Mouse (Mus musculus) CD4-positive helper T cell, adult 2 months (primary cell): ENCODE data around the gene Htatip2.

Experiments used
- DNase-seq: peaks from one replicate; pipeline ENCODE4 v3.0.0-alpha.2; 2012; ENCODE audit warnings: low read depth, missing footprints, low spot score

The Htatip2 gene

DNA sequence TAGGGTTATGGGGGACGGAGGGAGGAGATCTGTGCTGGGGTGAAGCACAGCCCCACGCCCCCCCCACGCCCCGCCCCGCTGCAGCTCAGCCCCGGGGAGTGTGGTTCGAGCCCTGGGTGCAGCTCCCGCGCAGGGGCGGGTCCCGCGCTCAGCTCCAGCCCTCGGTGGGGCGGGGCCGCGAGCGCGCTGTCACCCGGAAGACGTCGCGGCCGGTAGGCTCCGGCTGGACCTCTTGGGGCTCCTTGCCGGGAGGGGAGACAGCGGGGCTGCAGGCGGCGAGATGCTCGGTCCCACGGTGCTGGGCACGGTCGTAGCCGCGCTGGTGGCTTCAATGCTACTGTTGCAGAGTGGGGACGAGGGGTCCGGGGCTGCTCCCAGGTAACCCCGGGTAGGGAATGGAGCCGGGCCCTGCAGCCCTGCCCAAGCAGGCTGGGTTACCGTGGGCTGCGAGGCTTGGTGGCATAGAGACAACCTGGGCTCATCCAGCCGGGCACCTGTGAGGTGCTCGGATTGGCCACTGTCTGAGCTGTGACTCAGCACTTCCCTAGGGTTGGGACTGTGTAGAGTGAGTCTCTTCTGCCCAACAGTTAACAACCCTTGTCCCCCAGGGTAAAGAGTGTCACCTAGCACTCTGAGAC lies at the start of gene Htatip2:
Gene Htatip2 (plus strand): TSS at position 182 of the 638 bp plus-strand sequence.
- DNase-seq = peak; percentile 82

GRCm38 (mm10) chr7:49709381-49710021 lies 49.4 kb upstream of the Htatip2 start:
- DNase-seq = no peak

- DNase-seq = no peak
These were observed 40.8 kb upstream of the Htatip2 start for GRCm38 (mm10) chr7:49717942-49718733.

DNA sequence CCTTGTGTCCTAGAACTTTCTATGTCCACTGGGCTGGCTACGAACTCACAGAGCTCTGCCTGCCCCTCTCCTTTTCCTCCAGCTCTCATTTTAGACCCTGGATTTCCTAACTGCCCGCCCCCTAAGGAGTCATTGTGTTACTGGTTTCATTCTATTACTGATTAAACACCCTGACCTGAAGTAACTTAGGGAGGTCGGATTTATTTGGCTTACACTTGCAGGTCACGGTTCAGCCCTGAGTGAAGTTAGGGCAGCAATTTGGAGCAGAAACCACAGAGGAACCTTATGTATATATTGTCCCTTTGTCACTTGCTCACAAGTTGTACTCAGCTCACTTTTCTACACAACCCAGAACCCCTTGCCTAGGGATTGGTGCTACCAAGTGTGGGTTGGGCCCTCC lies 24.6 kb upstream of the Htatip2 start:
- DNase-seq = no peak

GRCm38 (mm10) chr7:49739448-49739847 lies 19.5 kb upstream of the Htatip2 start:
- no peak for DNase-seq

DNA sequence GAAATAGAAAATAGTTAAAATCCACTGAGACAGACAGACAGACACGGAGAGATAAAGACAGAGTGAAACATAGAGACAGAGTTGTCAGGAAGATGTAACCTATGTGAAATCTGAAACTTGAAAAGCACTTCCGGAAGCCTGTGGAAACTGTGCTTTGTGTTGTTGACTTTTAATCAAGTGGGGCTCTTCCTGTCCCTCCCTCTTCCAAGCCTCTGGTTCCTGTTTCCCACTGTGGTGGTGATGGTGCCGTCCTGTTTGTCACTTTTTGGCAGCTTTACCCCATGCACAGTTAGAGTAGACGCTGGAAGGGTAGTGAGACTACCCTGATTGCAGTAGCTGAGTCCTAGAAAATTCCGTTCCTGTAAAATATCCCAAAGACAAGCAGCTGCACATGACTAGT lies 17.4 kb upstream of the Htatip2 start:
- peak; percentile 66 for DNase-seq

DNA sequence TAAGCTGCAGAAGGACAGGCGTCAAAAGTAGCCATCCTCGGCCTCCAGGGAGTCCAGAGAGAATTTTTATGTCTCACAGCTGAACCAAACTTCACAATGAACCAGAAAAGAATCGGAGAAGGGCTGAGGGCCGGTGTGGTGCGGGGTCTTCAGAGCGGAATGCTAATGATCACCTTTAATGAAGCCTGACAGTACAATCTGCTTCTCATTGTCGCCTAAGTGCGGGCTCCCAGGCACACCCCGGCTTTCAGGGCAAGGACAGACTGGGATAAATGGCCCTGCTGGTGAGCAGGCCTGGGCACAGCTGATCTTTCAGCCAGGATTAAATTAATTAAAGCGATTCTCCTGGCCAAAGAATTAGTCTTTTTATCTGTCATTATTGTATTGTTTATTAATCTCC lies 17.0 kb upstream of the Htatip2 start:
- no peak for DNase-seq

- DNase-seq = peak; percentile 47
These were observed 7.8 kb upstream of the Htatip2 start for GRCm38 (mm10) chr7:49751148-49751547.

DNA sequence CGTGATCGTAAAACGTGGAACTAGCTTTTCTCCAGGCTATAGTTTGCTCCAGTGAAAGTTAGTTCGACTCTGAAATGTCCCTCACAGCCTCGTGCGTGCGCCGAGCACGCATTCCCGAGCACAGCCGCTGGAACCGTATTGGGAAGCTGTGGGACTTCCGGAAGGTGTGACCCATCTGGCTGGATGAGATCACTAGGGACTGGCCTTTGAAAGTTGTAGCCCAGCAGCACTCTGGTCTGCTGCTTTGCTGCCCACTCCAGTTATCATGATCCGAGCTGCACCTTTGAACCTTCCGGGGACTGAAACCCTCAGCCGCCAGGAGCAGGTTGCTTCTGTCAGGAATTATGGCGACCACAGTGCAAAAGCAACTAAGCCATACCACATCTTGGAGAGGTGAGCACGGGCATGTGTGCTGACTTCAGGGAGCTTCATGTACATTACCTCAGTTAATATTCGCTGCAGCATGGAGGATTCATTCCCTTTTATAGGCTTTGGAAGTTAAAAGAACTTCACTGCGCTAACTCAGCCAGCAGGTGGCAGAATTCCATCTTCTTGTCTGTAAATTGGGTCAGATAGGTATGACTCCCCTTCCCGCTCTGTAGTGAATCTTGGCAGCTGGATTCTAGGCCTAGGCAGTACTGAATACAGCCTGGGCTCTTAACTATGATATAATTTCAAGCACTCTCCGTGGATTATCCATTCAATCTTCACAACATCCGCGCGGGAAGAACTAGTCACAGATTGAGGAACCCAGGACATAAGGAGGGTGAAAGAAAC lies 6.0 kb upstream of the Htatip2 start:
- DNase-seq = peak; percentile 56

DNA sequence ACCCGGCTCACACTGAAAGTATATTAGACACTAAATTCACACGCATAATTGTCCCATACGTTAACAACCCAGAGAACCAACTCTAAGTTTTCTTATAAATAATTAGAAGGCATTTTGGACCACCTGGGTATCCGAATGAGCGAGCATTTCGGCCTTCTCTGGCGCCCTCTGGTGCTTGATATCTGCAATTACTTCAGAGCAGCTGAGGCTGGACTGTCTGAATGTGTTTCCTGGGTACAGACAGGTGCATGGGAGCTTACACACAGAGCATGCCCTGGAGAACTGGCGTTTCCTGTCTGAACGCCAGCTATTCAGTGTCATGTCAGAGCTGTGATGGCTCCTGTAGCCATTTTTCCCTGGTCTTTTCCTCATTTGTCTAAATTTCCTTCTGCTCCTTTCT lies 4.1 kb upstream of the Htatip2 start:
- peak; percentile 69 for DNase-seq

DNA sequence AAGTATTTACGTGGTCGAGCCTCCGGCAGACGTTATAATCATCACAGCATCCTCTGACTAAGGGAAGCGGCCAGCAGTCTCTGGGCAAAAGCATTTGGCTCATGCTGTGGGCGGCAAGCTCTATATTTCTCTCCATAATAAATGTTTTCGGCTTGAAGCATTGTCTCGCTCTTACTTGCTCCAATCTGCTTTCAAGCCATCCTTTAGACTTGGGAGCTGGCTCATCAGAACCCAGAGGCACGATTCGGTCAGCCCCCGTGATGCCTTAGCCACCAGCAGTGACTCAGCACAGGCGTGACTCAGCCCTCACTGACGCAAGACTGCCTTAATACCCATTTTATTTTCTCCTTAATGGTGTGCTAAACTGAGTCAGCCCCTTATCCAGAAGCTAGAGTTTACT lies 3.7 kb downstream of the Htatip2 start:
- no peak for DNase-seq

DNA sequence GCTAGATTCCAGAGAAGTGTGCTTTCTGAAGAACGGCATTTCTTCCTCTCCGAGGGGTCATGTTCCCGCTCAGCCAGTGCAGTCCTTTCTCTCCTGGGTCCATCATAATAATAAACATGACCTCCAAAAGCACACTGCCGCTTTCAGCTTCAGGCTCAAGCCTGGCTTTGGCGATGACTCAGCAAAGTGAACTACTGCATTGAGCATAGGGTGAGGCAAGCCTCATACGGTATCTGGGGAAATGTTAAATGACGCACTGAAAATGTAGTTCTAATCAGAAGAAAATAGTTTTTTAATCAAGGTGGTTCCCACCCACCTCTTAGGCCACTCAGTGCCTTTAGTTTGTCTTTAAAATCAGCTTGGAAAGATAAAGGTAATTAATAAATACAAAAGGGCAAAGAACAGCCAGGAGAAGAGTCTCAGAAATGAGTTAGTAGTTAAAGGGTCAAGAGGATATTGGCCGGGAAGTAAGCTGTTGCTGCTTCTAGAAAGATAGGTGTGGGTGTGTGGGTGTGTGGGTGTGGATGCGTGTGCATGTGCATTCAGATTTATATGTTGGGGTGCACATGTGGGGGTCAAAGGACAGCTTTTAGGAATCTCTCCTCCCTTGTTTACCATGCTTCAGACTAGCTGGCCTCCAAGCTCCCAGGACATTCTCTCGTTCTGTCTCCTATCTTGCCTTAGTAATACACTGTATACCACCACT lies 5.2 kb downstream of the Htatip2 start:
- no peak for DNase-seq

GRCm38 (mm10) chr7:49766166-49766565 lies 7.3 kb downstream of the Htatip2 start:
- DNase-seq = no peak

DNA sequence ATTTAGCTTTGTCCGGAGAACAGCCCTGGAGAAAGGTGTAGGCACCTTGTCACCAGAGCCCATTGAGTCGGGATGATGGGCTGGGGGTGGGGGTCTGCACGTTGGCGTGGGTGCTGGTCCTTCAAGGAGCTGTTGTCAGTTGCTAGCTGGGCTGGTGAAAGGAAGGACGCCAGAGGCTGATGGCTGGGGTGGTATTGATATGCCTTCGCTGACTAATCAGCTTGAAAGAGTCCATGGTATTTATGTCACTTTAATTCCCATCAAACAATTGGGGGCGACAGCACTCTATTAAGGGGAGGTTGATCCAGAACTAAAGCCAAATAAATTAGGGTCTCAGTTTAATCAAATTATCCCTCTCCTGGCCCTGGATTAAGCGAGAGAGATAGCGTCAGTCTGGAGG lies 9.6 kb downstream of the Htatip2 start:
- DNase-seq = no peak

GRCm38 (mm10) chr7:49774396-49774795 lies 15.5 kb downstream of the Htatip2 start:
- no peak for DNase-seq

DNA sequence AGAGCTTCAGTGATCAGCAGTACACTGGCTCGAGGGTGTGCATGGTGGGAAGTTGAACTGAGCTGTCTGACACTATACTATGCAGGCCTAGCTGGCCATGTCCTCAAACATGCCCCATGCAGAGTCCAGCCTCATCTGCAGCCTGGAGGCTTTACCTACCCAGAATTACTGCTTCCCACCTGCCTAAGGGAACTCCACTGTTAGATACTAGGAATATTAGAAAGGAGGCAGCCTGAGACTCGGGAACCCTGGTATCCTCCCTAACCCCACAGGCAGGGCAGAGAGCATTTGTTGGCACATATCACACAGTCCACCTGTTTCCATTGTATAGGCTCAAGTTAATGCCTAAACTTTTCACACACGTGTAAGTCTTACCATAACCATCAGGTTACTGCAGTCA lies 18.7 kb downstream of the Htatip2 start:
- no peak for DNase-seq

GRCm38 (mm10) chr7:49778114-49778901 lies 19.4 kb downstream of the Htatip2 start, which contains the start of gene Prmt3:
TSS of gene Prmt3 (plus strand) at chr7:49778346.
- peak; percentile 97 for DNase-seq

GRCm38 (mm10) chr7:49778904-49779615 lies 20.1 kb downstream of the Htatip2 start:
- DNase-seq = peak; percentile 29

DNA sequence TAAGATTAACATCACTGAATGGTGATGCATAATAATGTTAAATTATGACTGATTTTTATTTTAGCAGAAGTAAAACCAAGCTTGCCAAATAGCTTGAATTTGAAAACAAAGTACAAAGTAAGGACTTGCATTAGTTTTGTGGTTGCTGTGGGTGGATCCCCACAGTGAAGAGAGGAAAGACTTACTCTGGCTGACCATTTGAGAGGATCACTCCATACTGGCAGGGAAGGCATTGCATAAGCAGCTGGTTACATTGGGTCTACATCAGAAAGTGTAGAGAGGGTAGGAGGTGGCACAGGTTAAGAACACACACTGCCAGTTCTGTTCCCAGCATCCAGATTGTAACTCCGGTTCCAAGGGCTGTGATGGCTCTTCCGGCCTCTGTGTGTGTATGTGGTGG lies 24.1 kb downstream of the Htatip2 start:
- DNase-seq = no peak

DNA sequence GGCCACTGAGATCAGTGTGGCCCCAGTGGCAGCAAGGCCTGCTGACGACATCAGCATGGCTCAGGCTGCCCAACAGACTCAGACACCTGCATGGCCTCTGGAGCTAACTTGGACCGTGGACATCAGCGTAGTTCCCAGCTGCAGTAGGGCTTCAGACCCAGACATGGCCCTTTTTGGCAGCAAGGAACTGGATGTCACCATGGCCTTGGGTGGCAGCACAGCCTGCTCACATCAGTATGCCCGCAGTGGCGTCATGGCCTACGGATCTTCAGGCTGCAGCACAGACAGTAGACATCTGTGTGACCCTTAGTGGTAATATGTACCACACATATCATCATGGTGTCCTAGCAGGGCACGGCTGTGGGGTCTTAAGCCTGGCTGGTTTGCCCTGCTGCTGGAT lies 26.2 kb downstream of the Htatip2 start:
- no peak for DNase-seq
